Mouse (Mus musculus): Measurements from ENCODE around the gene Lpar5. TPM values are rescaled to one million over a fixed set of nuclear protein-coding genes. Genes with fewer than 3 reads are reported as not detected.

Gene Lpar5
- total RNA-seq, 2 experiments from 2014 or later, result 25.5 to 27.6 TPM

GRCm38 (mm10) chr6:125082801-125083386, 15.2 kb downstream of the Lpar5 start:
- no peak for ATAC-seq (ENCODE audit: poor library complexity, severe bottlenecking)

DNA sequence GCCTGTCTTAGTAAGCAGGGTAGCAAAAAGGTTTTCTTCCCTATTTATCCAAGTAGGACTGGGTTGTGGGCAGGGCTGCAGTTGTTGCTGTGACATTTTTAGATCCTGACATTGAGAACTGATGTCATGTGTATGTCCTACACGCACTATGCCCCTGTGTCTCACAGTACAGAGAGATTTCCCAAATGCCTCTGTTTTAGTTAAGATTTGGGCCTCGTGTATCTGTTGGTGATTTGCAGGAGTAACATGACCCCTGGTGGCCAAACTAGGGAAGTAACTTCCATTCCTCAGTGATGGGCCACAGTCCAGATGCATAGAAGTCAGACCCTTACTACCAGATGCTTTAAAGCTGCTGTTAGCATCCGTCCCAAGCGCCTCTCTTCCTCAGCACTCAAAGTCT, 16.7 kb downstream of the Lpar5 start:
- peak; percentile 75 for ATAC-seq (ENCODE audit: poor library complexity, severe bottlenecking)

GRCm38 (mm10) chr6:125087937-125088336, 20.2 kb downstream of the Lpar5 start:
- no peak for ATAC-seq (ENCODE audit: poor library complexity, severe bottlenecking)

- ATAC-seq (ENCODE audit: poor library complexity, severe bottlenecking), result peak; percentile 63
Observed at GRCm38 (mm10) chr6:125088561-125089321, 21.0 kb downstream of the Lpar5 start.

GRCm38 (mm10) chr6:125089521-125090321, 22.0 kb downstream of the Lpar5 start:
- peak; percentile 29 for ATAC-seq (ENCODE audit: poor library complexity, severe bottlenecking)

- ATAC-seq (ENCODE audit: poor library complexity, severe bottlenecking), result no peak
Observed at GRCm38 (mm10) chr6:125090341-125091085, 22.8 kb downstream of the Lpar5 start.

DNA sequence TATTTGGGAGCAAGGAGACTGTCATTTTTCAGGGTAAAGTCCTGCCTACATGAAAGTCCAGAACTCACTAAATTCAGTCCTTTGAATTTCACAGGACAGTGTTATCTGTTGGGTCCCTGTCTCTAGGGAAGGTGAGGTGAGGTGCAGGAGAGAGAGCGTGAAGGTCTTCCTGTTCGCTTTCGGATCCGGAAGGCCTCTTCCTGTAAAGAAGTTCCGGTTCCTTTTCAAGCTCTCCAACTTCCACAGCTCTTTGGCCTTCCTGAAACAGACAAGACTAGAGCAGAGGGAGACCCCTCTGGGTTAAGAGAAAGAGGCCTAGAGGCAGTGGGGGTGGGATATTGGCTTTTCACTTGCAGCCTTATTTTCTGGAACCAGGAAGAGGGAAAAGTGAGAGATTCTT, 24.7 kb downstream of the Lpar5 start:
- ATAC-seq (ENCODE audit: poor library complexity, severe bottlenecking), result no peak

- no peak for ATAC-seq (ENCODE audit: poor library complexity, severe bottlenecking)
Observed at GRCm38 (mm10) chr6:125094843-125095242, 27.1 kb downstream of the Lpar5 start.

DNA sequence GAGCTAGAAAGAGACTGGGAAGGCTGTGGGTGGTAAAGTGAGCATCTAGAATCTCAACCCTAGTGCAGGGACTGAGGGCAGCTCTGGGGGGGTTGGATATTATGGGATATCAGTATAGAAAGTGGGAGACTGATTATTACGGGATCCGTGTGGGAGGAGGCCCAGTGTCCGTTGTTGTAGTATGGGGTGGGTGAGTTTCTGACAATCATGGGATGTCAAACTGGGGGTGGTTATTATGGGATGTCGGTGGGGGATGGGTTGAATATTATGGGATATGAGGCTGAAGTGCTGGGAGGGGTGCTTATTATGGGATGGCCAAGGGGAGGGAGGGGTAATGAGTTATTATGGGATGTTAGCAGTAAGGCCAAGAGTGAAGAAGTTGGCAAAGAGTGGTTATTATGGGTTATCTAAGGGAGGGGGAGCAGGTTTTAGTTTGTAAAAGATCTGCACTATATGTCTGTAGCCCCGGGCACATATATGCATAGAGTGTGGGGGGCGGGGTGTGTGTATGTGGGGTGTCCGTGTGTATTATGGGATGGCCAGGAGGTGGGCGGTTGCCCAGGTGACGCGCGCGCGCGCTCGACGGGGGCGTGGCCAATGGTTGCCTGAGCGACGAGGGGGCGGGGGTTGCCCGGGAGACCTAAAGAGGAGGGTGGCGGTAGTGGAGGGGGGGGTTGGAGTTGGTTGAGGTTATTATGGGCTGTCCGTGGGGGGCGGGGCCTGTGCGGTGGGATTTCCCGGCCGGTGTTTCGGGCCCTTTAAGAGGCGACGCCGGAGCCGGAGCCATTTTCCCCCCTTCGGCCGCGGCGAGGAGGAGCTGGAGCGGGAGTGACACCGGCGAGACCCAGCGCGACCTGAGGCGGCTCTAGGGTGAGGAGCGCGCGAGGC, 27.9 kb downstream of the Lpar5 start, which contains the start of gene Chd4:
Gene Chd4 (plus strand): TSS at position 591 of the 888 bp plus-strand sequence.
- ATAC-seq (ENCODE audit: poor library complexity, severe bottlenecking), result peak; percentile 63

DNA sequence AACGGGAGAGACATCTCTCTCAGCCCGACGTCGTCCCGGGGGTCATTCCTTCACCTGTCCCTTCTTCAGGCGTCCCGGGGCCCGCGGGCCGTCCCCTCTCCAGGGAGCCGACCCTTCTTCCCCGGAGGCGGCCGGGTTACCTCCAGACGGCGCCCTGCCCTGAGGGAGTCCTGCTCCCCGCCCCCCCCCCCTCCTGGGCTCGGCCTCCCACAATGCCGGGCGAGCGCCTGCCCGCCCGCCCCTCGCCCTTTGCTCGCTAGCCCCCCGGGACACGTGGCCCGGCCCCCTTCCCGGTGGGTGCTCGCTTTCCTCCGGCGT, 28.5 kb downstream of the Lpar5 start:
- no peak for ATAC-seq (ENCODE audit: poor library complexity, severe bottlenecking)

DNA sequence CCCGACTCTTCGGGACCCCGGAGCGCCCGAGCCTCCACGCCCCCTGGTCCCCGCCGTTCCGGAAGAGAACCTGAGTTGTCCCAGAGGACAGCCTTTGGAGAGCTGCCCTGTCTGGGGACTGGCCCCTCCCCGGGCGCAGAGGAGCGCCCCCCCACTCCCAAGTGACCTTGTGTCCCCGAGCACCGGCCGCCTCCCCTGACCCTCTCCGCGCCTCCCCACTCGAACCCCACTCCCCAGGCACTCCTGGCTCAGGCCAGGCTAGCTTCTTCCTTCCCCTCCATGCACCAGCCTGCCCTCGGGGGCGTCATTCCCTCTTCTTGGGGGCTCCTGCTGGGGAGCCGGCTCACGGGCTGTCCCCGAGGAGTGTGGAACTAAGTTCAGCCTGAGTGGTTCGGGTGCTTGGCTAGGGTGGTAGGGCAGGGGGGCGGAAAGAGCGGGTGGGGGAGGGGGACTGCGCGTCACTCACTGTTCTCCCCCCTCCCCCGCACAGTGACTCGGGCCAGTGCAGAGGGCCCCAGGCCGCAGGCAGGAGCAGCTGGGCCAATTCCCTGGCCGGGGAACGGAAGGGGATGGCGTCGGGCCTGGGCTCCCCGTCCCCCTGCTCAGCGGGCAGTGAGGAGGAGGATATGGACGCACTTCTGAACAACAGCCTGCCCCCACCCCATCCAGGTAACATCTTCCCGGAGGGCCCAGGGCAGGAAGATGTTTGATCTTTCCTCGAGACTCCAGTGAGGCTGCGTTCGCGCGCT, 29.1 kb downstream of the Lpar5 start:
- ATAC-seq (ENCODE audit: poor library complexity, severe bottlenecking), result peak; percentile 20

- ATAC-seq (ENCODE audit: poor library complexity, severe bottlenecking), result no peak
Observed at GRCm38 (mm10) chr6:125097346-125097689, 29.6 kb downstream of the Lpar5 start.

DNA sequence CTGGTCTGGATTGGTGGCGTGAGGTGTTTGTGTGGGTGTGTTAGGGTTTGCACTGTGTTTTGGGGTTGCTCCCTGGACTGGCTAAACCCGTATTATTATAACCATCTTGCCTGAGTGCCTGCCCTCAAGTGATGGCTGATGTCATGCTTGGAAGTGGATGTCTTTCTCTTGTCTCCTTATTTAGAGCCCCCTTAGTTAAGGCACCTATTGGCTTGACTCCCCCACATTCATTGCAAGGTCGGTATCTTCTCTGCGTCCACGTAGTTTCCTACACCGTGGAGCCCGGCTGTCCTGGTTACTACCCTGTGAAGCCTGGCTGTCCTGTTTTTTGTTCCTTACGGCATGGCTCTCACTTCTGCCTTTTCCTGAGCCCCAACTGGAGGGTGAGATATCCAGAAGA, 30.2 kb downstream of the Lpar5 start:
- ATAC-seq (ENCODE audit: poor library complexity, severe bottlenecking), result no peak

DNA sequence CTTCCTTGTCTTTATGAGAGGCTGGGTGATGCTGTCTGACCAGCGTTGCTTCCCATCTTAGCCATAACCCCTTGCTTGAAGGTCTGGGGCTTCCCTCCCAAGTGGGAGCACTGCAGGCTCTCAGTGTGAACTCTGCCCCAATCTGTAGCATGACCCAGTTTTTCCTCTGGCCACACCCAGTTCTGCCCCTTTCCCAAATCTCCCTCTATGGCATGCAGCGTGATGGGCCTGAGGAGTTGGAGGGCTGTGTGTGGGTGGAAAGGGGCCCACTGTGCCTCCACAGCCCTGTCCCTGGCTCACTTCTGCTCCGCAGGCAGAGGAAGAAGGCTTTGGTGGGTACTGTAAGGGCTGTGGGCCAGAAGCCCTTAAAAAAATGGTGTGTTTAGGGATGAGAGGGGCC, 30.8 kb downstream of the Lpar5 start:
- no peak for ATAC-seq (ENCODE audit: poor library complexity, severe bottlenecking)

GRCm38 (mm10) chr6:125099421-125099971, 31.8 kb downstream of the Lpar5 start:
- ATAC-seq (ENCODE audit: poor library complexity, severe bottlenecking), result peak; percentile 64

DNA sequence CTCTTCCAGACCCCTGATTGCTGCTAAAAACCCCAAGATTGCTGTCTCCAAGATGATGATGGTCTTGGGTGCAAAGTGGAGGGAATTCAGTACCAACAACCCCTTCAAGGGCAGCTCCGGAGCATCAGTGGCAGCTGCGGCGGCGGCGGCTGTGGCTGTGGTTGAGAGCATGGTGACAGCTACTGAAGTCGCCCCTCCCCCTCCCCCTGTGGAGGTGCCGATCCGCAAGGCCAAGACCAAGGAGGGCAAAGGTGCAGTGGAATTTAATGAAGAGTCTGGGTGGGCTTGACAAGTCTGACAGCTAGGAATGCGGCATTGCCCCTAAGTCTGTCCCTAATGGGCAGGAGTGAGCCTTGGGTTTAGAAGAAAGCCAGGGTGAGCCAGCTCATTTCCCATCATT, 33.7 kb downstream of the Lpar5 start:
- ATAC-seq (ENCODE audit: poor library complexity, severe bottlenecking), result no peak

DNA sequence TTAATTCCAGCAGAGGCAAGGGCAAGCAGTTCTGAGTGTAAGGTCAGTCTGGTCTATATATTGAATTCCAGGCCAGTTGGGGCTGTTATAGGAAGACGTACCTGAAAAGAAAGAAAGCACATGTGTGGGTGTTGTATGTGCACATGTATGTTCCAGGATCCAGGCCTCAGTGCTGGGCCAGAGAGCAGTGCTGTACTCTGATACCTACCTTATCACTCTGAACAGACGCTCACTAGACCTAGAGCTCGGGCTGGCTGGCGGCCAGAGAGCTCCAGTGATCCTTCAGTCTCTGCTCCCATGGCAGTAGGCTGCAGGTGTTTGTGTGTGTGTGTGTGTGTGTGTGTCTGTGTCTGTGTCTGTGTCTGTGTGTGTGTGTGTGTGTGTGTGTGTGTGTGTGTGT, 36.5 kb downstream of the Lpar5 start:
- ATAC-seq (ENCODE audit: poor library complexity, severe bottlenecking), result no peak

DNA sequence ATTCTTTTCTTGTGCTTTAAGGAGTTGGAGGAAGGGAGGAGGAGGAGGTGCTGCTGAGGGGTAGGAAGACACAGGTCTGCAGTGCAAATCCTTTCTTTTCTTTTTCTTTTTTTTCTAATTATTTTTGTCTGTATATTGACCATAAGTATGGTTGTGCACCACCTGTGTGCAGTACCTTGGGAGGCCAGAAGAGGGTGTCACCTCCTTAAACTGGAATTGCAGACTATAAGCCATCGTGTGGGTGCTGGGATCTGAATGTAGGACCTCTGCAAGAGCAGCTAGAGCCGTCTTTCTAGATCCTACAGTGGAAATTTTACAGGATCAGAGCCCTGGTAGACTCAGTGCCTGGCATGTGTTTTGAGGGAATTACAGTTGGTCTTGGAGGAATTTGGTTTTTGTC, 40.0 kb downstream of the Lpar5 start:
- ATAC-seq (ENCODE audit: poor library complexity, severe bottlenecking), result no peak

GRCm38 (mm10) chr6:125109371-125109770, 41.7 kb downstream of the Lpar5 start:
- no peak for ATAC-seq (ENCODE audit: poor library complexity, severe bottlenecking)
